ENCODE assay signal across 21 mouse cellular contexts in the genomic region with DNA sequence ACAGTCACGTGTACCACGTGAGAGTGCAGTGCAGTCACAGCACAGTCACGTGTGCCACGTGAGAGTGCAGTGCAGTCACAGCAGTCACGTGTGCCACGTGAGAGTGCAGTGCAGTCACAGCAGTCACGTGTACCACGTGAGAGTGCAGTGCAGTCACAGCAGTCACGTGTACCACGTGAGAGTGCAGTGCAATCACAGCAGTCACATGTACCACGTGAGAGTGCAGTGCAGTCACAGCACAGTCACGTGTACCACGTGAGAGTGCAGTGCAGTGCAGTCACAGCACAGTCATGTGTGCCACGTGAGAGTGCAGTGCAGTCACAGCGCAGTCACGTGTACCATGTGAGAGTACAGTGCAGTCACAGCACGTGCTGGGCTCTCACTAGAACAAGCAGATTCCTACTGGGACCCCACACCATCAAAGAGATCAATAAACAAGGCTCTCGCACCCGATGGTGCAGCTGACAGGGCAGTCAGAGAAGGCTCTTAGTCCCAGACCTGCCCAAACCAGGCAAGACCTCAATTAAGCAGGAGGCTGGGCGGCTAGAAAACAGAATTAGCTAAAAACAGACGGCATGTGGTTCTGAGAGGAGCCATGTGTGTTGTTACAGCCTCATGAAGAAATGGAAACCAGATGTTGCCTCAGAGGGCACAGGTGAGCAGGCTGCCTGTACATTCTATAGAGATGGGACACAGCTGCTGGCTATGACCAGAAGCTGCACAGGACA. TPM values are rescaled to one million over a fixed set of nuclear protein-coding genes. Genes with fewer than 3 reads are reported as not detected.
DNase-seq lines count a peak whose midpoint lies in the region; ATAC-seq lines count a peak whose summit lies in the region.
"Had no signal": no experiment of that assay in that cellular context is flagged by ENCODE, and none has a peak within 500 bp of the region (broad histone marks: within the 10 kb centered on the region; RNA-seq: fewer than 3 reads in every experiment).

No protein-coding gene starts in this region.

- H3K4me2 ChIP-seq in embryonic facial prominence, embryonic 11.5 days (ENCODE audit: low read depth, low read length), result no peak overlapping the region
- H3K4me2 ChIP-seq in limb, embryonic 12.5 days, result no peak overlapping the region
- H3K4me2 ChIP-seq: embryonic facial prominence, embryonic 15.5 days; hindbrain, embryonic 15.5 days; liver, embryonic 11.5 days; midbrain, embryonic 13.5 days had no signal

- H3K9me3 ChIP-seq in megakaryocyte, embryonic 14.5 days, result no peaks in the 10 kb centered on the region
- no peaks in the 10 kb centered on the region for H3K9me3 ChIP-seq in embryonic facial prominence, embryonic 11.5 days (replicated peaks; ENCODE audit: control insufficient read depth, low read length)
- no peaks in the 10 kb centered on the region for H3K9me3 ChIP-seq in limb, embryonic 12.5 days
- H3K9me3 ChIP-seq: embryonic facial prominence, embryonic 15.5 days; heart, embryonic 10.5 days; hindbrain, embryonic 15.5 days; midbrain, embryonic 13.5 days had no signal

- H3K9ac ChIP-seq in embryonic facial prominence, embryonic 11.5 days (replicated peaks; ENCODE audit: low read length), result no peak overlapping the region
- H3K9ac ChIP-seq in limb, embryonic 12.5 days (replicated peaks), result no peak overlapping the region
- H3K9ac ChIP-seq: embryonic facial prominence, embryonic 15.5 days; hindbrain, embryonic 15.5 days; midbrain, embryonic 13.5 days had no signal

- ATAC-seq in megakaryocyte, adult 5-6 weeks (ENCODE audit: poor library complexity, severe bottlenecking), result no peak
- peak; percentile 52; the same call in 1 of the 2 replicates for ATAC-seq in embryonic facial prominence, embryonic 11.5 days (replicated peaks; ENCODE audit: insufficient number of reproducible peaks, low FRiP score, low TSS enrichment, low read depth)
- peak; percentile 86 for ATAC-seq in limb, embryonic 12.5 days (ENCODE audit: insufficient number of reproducible peaks, insufficient read depth, low FRiP score, low TSS enrichment, low read depth)
- no peak for ATAC-seq in megakaryocyte progenitor cell, adult 5-6 weeks (replicated peaks; ENCODE audit: poor library complexity)
- ATAC-seq: forebrain, embryonic 16.5 days; midbrain, embryonic 13.5 days had no signal

- peaks cover 98% of the 10 kb centered on the region for H3K36me3 ChIP-seq in megakaryocyte, embryonic 14.5 days (replicated peaks; ENCODE audit: low read length)
- H3K36me3 ChIP-seq in embryonic facial prominence, embryonic 11.5 days (replicated peaks; ENCODE audit: control insufficient read depth, insufficient read depth, low read depth, low read length), result no peaks in the 10 kb centered on the region; the same call in 1 of the 2 replicates
- peaks cover 62% of the 10 kb centered on the region for H3K36me3 ChIP-seq in limb, embryonic 12.5 days

- no peak overlapping the region for H3K27ac ChIP-seq in embryonic facial prominence, embryonic 11.5 days (replicated peaks; ENCODE audit: low read depth, low read length)
- peak overlapping the region; percentile 79 for H3K27ac ChIP-seq in limb, embryonic 12.5 days
- H3K27ac ChIP-seq: embryonic facial prominence, embryonic 15.5 days; heart, embryonic 10.5 days; hindbrain, embryonic 15.5 days; kidney, postnatal 0 days; midbrain, embryonic 13.5 days had no signal

- H3K27me3 ChIP-seq in megakaryocyte, embryonic 14.5 days (replicated peaks), result no peaks in the 10 kb centered on the region
- H3K27me3 ChIP-seq in embryonic facial prominence, embryonic 11.5 days (ENCODE audit: control insufficient read depth, insufficient read depth, low read length), result no peaks in the 10 kb centered on the region
- peaks cover 19% of the 10 kb centered on the region for H3K27me3 ChIP-seq in limb, embryonic 12.5 days
- H3K27me3 ChIP-seq: CH12.LX; embryonic facial prominence, embryonic 15.5 days; hindbrain, embryonic 15.5 days; midbrain, embryonic 13.5 days had no signal

- H3K4me3 ChIP-seq in megakaryocyte, embryonic 14.5 days (replicated peaks), result peak overlapping the region; percentile 54
- no peak overlapping the region for H3K4me3 ChIP-seq in embryonic facial prominence, embryonic 11.5 days (ENCODE audit: low read depth, low read length)
- no peak overlapping the region for H3K4me3 ChIP-seq in limb, embryonic 12.5 days (replicated peaks)
- H3K4me3 ChIP-seq: embryonic facial prominence, embryonic 15.5 days; heart, embryonic 10.5 days; hindbrain, embryonic 15.5 days; midbrain, embryonic 13.5 days had no signal

- H3K4me1 ChIP-seq in megakaryocyte, embryonic 14.5 days, result peaks cover 29% of the 10 kb centered on the region
- H3K4me1 ChIP-seq in embryonic facial prominence, embryonic 11.5 days (ENCODE audit: control insufficient read depth, insufficient read depth, low read length), result 0 out of 2 replicates have a peak, but pooled peaks cover 2% of the 10 kb centered on the region
- H3K4me1 ChIP-seq in limb, embryonic 12.5 days (replicated peaks), result peaks cover 30% of the 10 kb centered on the region

- DNase-seq in MN1 (ENCODE audit: low spot score), result peak; percentile 88
- peak; percentile 89 for DNase-seq in embryonic facial prominence, embryonic 11.5 days (ENCODE audit: low spot score)
- DNase-seq in adrenal gland, postnatal 36 days, result no peak
- no peak for DNase-seq in heart, adult 9 months (ENCODE audit: low spot score in 2 of 2)
- DNase-seq: adrenal gland, postnatal 14 days; cerebellum, adult 11 months; cerebellum, postnatal 10 days; kidney, adult 11 months; lung, adult 18-20 months had no signal

- 71% methylated on average over 21 of the region's 21 CpGs for WGBS in embryonic facial prominence, embryonic 11.5 days
- WGBS in limb, embryonic 12.5 days, result 58% methylated on average over 21 of the region's 21 CpGs

RNA-seq across cellular contexts. Expression of a gene that starts 15.9 kb away (rescaled TPM):
- 49.5 and 106 TPM in 2 replicates for polyA plus RNA-seq in megakaryocyte, embryonic 14.5 days (2012; ENCODE audit: insufficient read depth, low replicate concordance)
- 9.6 and 21.6 TPM in 2 replicates for total RNA-seq in megakaryocyte, adult 5-6 weeks (2015)
- total RNA-seq in megakaryocyte, adult 5-6 weeks (2017), result 11.7 and 16.2 TPM in 2 replicates
- 57.5 and 61.4 TPM in 2 replicates for polyA plus RNA-seq in embryonic facial prominence, embryonic 11.5 days (2014; fragmentation: Nextera tagmentation; extraction: Ambion mirVana)
- 67.5 and 71.9 TPM in 2 replicates for polyA plus RNA-seq in limb, embryonic 12.5 days (2016; fragmentation: Nextera tagmentation; extraction: Ambion mirVana)
- 18.6 and 24.5 TPM in 2 replicates for total RNA-seq in megakaryocyte progenitor cell, adult 5-6 weeks (2015)
- 20.0 and 20.6 TPM in 2 replicates for total RNA-seq in megakaryocyte progenitor cell, adult 5-6 weeks (2017)
- total RNA-seq in adrenal gland, postnatal 36 days (2021), result 10 to 100 TPM; 59.9 to 69.4 TPM

RNA-seq across cellular contexts. Expression of a gene that starts 16.1 kb away (rescaled TPM):
- polyA plus RNA-seq in megakaryocyte, embryonic 14.5 days (2012; ENCODE audit: insufficient read depth, low replicate concordance), result 16.1 and 46.5 TPM in 2 replicates
- 13.4 and 14.3 TPM in 2 replicates for total RNA-seq in megakaryocyte, adult 5-6 weeks (2015)
- total RNA-seq in megakaryocyte, adult 5-6 weeks (2017), result 14.8 and 18.8 TPM in 2 replicates
- polyA plus RNA-seq in embryonic facial prominence, embryonic 11.5 days (2014; fragmentation: Nextera tagmentation; extraction: Ambion mirVana), result 10.5 and 12.3 TPM in 2 replicates
- polyA plus RNA-seq in limb, embryonic 12.5 days (2016; fragmentation: Nextera tagmentation; extraction: Ambion mirVana), result 17.0 and 18.3 TPM in 2 replicates
- 8.3 and 10.3 TPM in 2 replicates for total RNA-seq in megakaryocyte progenitor cell, adult 5-6 weeks (2015)
- total RNA-seq in megakaryocyte progenitor cell, adult 5-6 weeks (2017), result 8.3 and 8.8 TPM in 2 replicates
- 10 to 100 TPM; 11.5 to 12.7 TPM for total RNA-seq in adrenal gland, postnatal 36 days (2021)

RNA-seq across cellular contexts. Expression of a gene that starts 28.0 kb away (rescaled TPM):
- 1.5 and 10.4 TPM in 2 replicates for polyA plus RNA-seq in megakaryocyte, embryonic 14.5 days (2012; ENCODE audit: insufficient read depth, low replicate concordance)
- 5.2 and 5.8 TPM in 2 replicates for total RNA-seq in megakaryocyte, adult 5-6 weeks (2015)
- total RNA-seq in megakaryocyte, adult 5-6 weeks (2017), result 9.3 and 16.3 TPM in 2 replicates
- 25.3 and 28.1 TPM in 2 replicates for polyA plus RNA-seq in embryonic facial prominence, embryonic 11.5 days (2014; fragmentation: Nextera tagmentation; extraction: Ambion mirVana)
- 49.2 and 53.2 TPM in 2 replicates for polyA plus RNA-seq in limb, embryonic 12.5 days (2016; fragmentation: Nextera tagmentation; extraction: Ambion mirVana)
- total RNA-seq in megakaryocyte progenitor cell, adult 5-6 weeks (2015), result 5.1 and 5.2 TPM in 2 replicates
- total RNA-seq in megakaryocyte progenitor cell, adult 5-6 weeks (2017), result 12.3 and 19.3 TPM in 2 replicates
- total RNA-seq in adrenal gland, postnatal 36 days (2021), result 100 to 1,000 TPM in 1 of 2 experiments, 10 to 100 TPM in 1; 35.5 to 207 TPM

RNA-seq across cellular contexts. Expression of a gene that starts 36.5 kb away (rescaled TPM):
- 80.2 and 247 TPM in 2 replicates for polyA plus RNA-seq in megakaryocyte, embryonic 14.5 days (2012; ENCODE audit: insufficient read depth, low replicate concordance)
- total RNA-seq in megakaryocyte, adult 5-6 weeks (2015), result 23.4 and 27.7 TPM in 2 replicates
- total RNA-seq in megakaryocyte, adult 5-6 weeks (2017), result 31.9 and 32.6 TPM in 2 replicates
- polyA plus RNA-seq in embryonic facial prominence, embryonic 11.5 days (2014; fragmentation: Nextera tagmentation; extraction: Ambion mirVana), result 47.8 and 50.0 TPM in 2 replicates
- 84.7 and 86.8 TPM in 2 replicates for polyA plus RNA-seq in limb, embryonic 12.5 days (2016; fragmentation: Nextera tagmentation; extraction: Ambion mirVana)
- 31.6 and 33.3 TPM in 2 replicates for total RNA-seq in megakaryocyte progenitor cell, adult 5-6 weeks (2015)
- total RNA-seq in megakaryocyte progenitor cell, adult 5-6 weeks (2017), result 40.2 and 41.2 TPM in 2 replicates
- total RNA-seq in adrenal gland, postnatal 36 days (2021), result 100 to 1,000 TPM; 156 to 163 TPM

Comparison
In these comparisons a context has a peak if more than half of its experiments do, and no peak if none do; other contexts are left out.
1. ATAC-seq: peak in embryonic facial prominence, embryonic 11.5 days (single experiment) and limb, embryonic 12.5 days (single experiment); none in megakaryocyte, adult 5-6 weeks (single experiment) and megakaryocyte progenitor cell, adult 5-6 weeks (single experiment).
2. DNase-seq: peak in MN1 (single experiment) and embryonic facial prominence, embryonic 11.5 days (single experiment); none in adrenal gland, postnatal 36 days (0 of 2) and heart, adult 9 months (0 of 2).